Mouse (Mus musculus): ENCODE measurements at regions not wholly inside any gene's neighbourhood (a gene's known extent, or its start where the extent isn't known, plus 50 kb on each side); places are given as distances from the start of the nearest gene placed in this dataset.

GRCm38 (mm10) chr4:44424831-44425704, 124.4 kb downstream of the Melk start:
- H3K9ac ChIP-seq (ENCODE audit: low read depth, low read length), result no peak overlapping the region
- no peaks in the 10 kb centered on the region for H3K9me3 ChIP-seq (replicated peaks; ENCODE audit: low read length)
- DNase-seq (ENCODE audit: low spot score), result peak; percentile 12

GRCm38 (mm10) chr4:44434593-44434992, 133.9 kb downstream of the Melk start:
- no peak for TF ChIP-seq CTCF (IDR thresholded peaks at IDR 0.05; ENCODE audit: low read depth)
- Histone ChIP-seq H3K9me3 (replicated peaks; ENCODE audit: low read length) (no peaks in the 10 kb centered on the region), H3K9ac (ENCODE audit: low read depth, low read length) (no peak overlapping the region), H3K4me2 (ENCODE audit: low read length) (no peak overlapping the region), H3K4me1 (replicated peaks; ENCODE audit: insufficient read depth, low read length) (no peaks in the 10 kb centered on the region), H3K36me3 (ENCODE audit: insufficient read depth, low read length) (no peaks in the 10 kb centered on the region), H3K27ac (no peak overlapping the region), H3K4me3 (replicated peaks; ENCODE audit: low read depth, low read length) (no peak overlapping the region), H3K27me3 (ENCODE audit: insufficient read depth, low read length) (no peaks in the 10 kb centered on the region)
- WGBS, result 12% methylated on average over 9 of the region's 9 CpGs
- ATAC-seq (replicated peaks; ENCODE audit: low FRiP score, low read depth) (no peak), DNase-seq (ENCODE audit: low spot score) (peak; percentile 80)

More at GRCm38 (mm10) chr4:44424831-44425704, 124.4 kb downstream of the Melk start:
- H3K27me3 ChIP-seq (ENCODE audit: insufficient read depth, low read length), result peaks cover 14% of the 10 kb centered on the region; the same call in 1 of the 2 replicates
- H3K4me3 ChIP-seq (replicated peaks; ENCODE audit: low read depth, low read length), result peak overlapping the region; percentile 36
- peaks cover 5% of the 10 kb centered on the region; the same call in 1 of the 2 replicates for H3K4me1 ChIP-seq (replicated peaks; ENCODE audit: insufficient read depth, low read length)
- under 1% methylated on average over 56 of the region's 56 CpGs for WGBS
- TF ChIP-seq CTCF (IDR thresholded peaks at IDR 0.05; ENCODE audit: low read depth), result no peak
- H3K36me3 ChIP-seq (ENCODE audit: insufficient read depth, low read length), result no peaks in the 10 kb centered on the region
- ATAC-seq (replicated peaks; ENCODE audit: low FRiP score, low read depth), result no peak
- peak overlapping the region; percentile 75 for H3K4me2 ChIP-seq (ENCODE audit: low read length)
- no peak overlapping the region for H3K27ac ChIP-seq

GRCm38 (mm10) chr4:44445511-44445910, 144.8 kb downstream of the Melk start:
- no peak for TF ChIP-seq CTCF (IDR thresholded peaks at IDR 0.05; ENCODE audit: low read depth)
- DNase-seq (ENCODE audit: low spot score), result no peak
- 31% methylated on average over 4 of the region's 4 CpGs for WGBS

GRCm38 (mm10) chr4:44450881-44451532, 150.3 kb downstream of the Melk start:
- TF ChIP-seq CTCF (IDR thresholded peaks at IDR 0.05; ENCODE audit: low read depth), result no peak
- no peaks in the 10 kb centered on the region for H3K4me1 ChIP-seq (replicated peaks; ENCODE audit: insufficient read depth, low read length)
- DNase-seq (ENCODE audit: low spot score) (peak; percentile 68), ATAC-seq (replicated peaks; ENCODE audit: low FRiP score, low read depth) (no peak; the same call in 1 of the 2 replicates)
- H3K9ac ChIP-seq (ENCODE audit: low read depth, low read length), result no peak overlapping the region
- no peak overlapping the region for H3K4me2 ChIP-seq (ENCODE audit: low read length)
- H3K36me3 ChIP-seq (ENCODE audit: insufficient read depth, low read length), result no peaks in the 10 kb centered on the region
- 23% methylated on average over 10 of the region's 10 CpGs for WGBS
- no peak overlapping the region for H3K4me3 ChIP-seq (replicated peaks; ENCODE audit: low read depth, low read length)
- H3K27ac ChIP-seq, result no peak overlapping the region
- no peaks in the 10 kb centered on the region for H3K27me3 ChIP-seq (ENCODE audit: insufficient read depth, low read length)
- H3K9me3 ChIP-seq (replicated peaks; ENCODE audit: low read length), result no peaks in the 10 kb centered on the region

More at GRCm38 (mm10) chr4:44445511-44445910, 144.8 kb downstream of the Melk start:
- Histone ChIP-seq H3K27ac (no peak overlapping the region), H3K9me3 (replicated peaks; ENCODE audit: low read length) (no peaks in the 10 kb centered on the region), H3K36me3 (ENCODE audit: insufficient read depth, low read length) (no peaks in the 10 kb centered on the region), H3K4me3 (replicated peaks; ENCODE audit: low read depth, low read length) (no peak overlapping the region), H3K27me3 (ENCODE audit: insufficient read depth, low read length) (no peaks in the 10 kb centered on the region), H3K4me2 (ENCODE audit: low read length) (no peak overlapping the region), H3K4me1 (replicated peaks; ENCODE audit: insufficient read depth, low read length) (no peaks in the 10 kb centered on the region), H3K9ac (ENCODE audit: low read depth, low read length) (no peak overlapping the region)
- ATAC-seq (replicated peaks; ENCODE audit: low FRiP score, low read depth), result no peak

GRCm38 (mm10) chr4:44452043-44452618, 151.5 kb downstream of the Melk start:
- Histone ChIP-seq H3K36me3 (ENCODE audit: insufficient read depth, low read length) (no peaks in the 10 kb centered on the region), H3K9ac (ENCODE audit: low read depth, low read length) (no peak overlapping the region), H3K9me3 (replicated peaks; ENCODE audit: low read length) (no peaks in the 10 kb centered on the region), H3K27me3 (ENCODE audit: insufficient read depth, low read length) (no peaks in the 10 kb centered on the region), H3K4me3 (replicated peaks; ENCODE audit: low read depth, low read length) (no peak overlapping the region), H3K27ac (no peak overlapping the region), H3K4me1 (replicated peaks; ENCODE audit: insufficient read depth, low read length) (no peaks in the 10 kb centered on the region), H3K4me2 (ENCODE audit: low read length) (no peak overlapping the region)
- WGBS, result 37% methylated on average over 8 of the region's 8 CpGs
- ATAC-seq (replicated peaks; ENCODE audit: low FRiP score, low read depth) (peak; percentile 68; the same call in 1 of the 2 replicates), DNase-seq (ENCODE audit: low spot score) (peak; percentile 76)
- TF ChIP-seq CTCF (IDR thresholded peaks at IDR 0.05; ENCODE audit: low read depth), result no peak

GRCm38 (mm10) chr4:44453552-44453951, 152.9 kb downstream of the Melk start:
- H3K4me1 ChIP-seq (replicated peaks; ENCODE audit: insufficient read depth, low read length), result no peaks in the 10 kb centered on the region
- no peak for TF ChIP-seq CTCF (IDR thresholded peaks at IDR 0.05; ENCODE audit: low read depth)
- no peak overlapping the region for H3K4me2 ChIP-seq (ENCODE audit: low read length)
- no peak for DNase-seq (ENCODE audit: low spot score)
- no peak overlapping the region for H3K27ac ChIP-seq
- H3K4me3 ChIP-seq (replicated peaks; ENCODE audit: low read depth, low read length), result no peak overlapping the region
- no peaks in the 10 kb centered on the region for H3K9me3 ChIP-seq (replicated peaks; ENCODE audit: low read length)
- no peak overlapping the region for H3K9ac ChIP-seq (ENCODE audit: low read depth, low read length)
- H3K27me3 ChIP-seq (ENCODE audit: insufficient read depth, low read length), result no peaks in the 10 kb centered on the region
- H3K36me3 ChIP-seq (ENCODE audit: insufficient read depth, low read length), result no peaks in the 10 kb centered on the region
- WGBS, result 90% methylated on average over 11 of the region's 11 CpGs
- ATAC-seq (replicated peaks; ENCODE audit: low FRiP score, low read depth), result no peak
